Mouse (Mus musculus) liver, adult 2 months (tissue): ENCODE measurements at regions not wholly inside any gene's neighbourhood (a gene's known extent, or its start where the extent isn't known, plus 50 kb on each side); places are given as distances from the start of the nearest gene placed in this dataset.

Source experiments
- CTCF ChIP-seq: fragments of 200-500 bp; IDR thresholded peaks from 2 replicates; pipeline ENCODE4 v1.5.1; 2011; ENCODE audit warnings: low read depth, low read length, control low read depth
- POLR2A ChIP-seq: fragments of 200-500 bp; IDR thresholded peaks from 2 replicates; pipeline ENCODE4 v1.6.1; 2011; ENCODE audit warnings: low read length, control low read depth; ENCODE audit not compliant: insufficient read depth; ENCODE audit errors: extremely low read depth

DNA sequence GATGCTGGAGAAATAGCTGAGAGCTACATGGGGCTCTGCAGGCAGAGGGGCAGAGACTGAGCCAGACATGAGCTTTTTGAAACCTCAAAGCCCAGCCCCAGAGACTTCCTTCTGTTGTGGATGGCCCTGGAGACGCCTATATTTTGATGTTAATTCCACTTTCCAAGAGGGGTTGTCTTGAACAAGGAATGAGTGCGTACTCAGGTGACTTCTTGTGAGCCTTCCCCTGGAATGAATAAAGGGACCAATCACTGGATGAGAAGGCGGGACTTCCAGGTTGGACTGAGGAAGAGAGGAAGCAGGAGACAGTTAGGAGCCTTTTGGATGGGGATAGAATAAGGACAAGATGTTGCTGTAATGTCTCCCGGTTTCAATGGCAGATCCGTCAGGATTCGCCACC is 76.3 kb upstream of the Spred2 start:
- TF ChIP-seq POLR2A (no peak), CTCF (no peak)
